Mouse (Mus musculus) B cell, adult 62 days (primary cell): ENCODE measurements around the gene Prkcb. TPM values are rescaled to one million over a fixed set of nuclear protein-coding genes. Genes with fewer than 3 reads are reported as not detected.

ENCODE experiments used
- total RNA-seq: library from RNA; stranded (reverse); gene quantifications from 4 replicates; pipeline ENCODE4 v1.2.4, GENCODE M21; 2023

Gene Prkcb
- 540 to 551 TPM (median 545 TPM) in 4 replicates for total RNA-seq

DNA sequence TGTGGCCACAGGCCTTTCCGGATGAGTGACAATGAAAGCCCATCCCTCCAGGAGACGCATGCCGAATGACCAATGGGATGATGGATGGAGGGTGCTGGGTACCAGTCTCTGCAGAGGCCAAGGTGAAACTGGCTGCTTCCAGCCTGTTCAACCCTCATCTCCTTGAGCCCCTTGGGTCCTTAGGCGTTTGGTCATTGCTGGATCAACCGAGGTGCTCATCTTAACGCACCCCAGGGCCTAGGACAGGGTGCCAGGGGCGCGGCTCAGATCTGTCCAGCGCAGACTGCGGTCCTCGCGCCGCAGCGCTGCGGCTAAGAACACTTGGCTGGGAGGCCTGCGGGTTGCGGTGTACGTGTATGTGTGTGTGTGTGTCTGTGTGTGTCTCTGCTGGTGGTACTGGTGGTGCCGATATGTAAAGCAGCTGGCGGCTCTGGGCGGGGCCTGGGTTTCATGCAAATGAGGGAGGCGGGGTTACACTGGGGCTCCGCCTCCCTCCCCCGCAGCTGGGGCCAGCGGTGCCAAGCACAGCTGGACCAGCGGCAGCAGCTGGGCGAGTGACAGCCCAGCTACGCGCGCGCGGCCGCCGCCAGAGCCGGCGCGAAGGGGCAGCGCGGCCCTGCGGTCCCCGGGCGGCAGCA, at the start of gene Prkcb:
Gene Prkcb, plus strand, starts transcription at position 147 of the 638 bp plus-strand sequence.

DNA sequence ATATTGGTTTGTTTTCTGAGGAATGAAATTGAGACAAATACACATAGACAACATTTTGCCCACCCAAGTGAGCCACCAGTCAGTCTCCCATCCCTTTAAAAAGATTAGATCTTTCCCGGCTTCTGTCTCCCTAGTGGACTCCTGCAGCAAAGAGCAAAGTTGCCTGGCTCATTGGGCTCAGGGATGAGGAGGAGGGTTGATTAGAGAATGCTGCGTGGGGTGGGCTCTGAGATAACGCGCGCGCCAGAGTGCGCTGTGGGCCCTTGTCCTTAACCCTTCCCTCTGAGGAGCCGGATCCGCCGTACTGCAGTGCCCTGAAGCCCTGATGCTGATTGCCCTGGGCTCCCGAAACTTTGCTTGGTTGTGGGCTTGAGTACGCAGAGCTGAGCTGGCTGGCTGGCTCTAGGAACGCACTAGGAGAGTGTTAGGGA, 381.9 kb downstream of the Prkcb start, which contains the start of gene Cacng3:
Gene Cacng3, plus strand, starts transcription at position 51 of the 431 bp plus-strand sequence.

Other genes with a start within 250 kb of the Prkcb start
- 37.1 to 45.9 TPM (median 38.5 TPM) in 4 replicates for gene Ubfd1, start 221.6 kb upstream of the Prkcb start, total RNA-seq
- gene Ears2, start 221.5 kb upstream of the Prkcb start, total RNA-seq: 13.2 to 14.2 TPM (median 13.7 TPM) in 4 replicates
- gene Ndufab1, start 186.9 kb upstream of the Prkcb start, total RNA-seq: 72.5 to 84.0 TPM (median 77.7 TPM) in 4 replicates
- gene Palb2, start 155.8 kb upstream of the Prkcb start, total RNA-seq: 6.1 to 7.0 TPM (median 6.2 TPM) in 4 replicates
- gene Dctn5, start 155.7 kb upstream of the Prkcb start, total RNA-seq: 57.5 to 72.1 TPM (median 64.8 TPM) in 4 replicates
- gene Plk1, start 129.3 kb upstream of the Prkcb start, total RNA-seq: 2.2 to 5.1 TPM (median 4.2 TPM) in 4 replicates
- gene Ern2, start 102.5 kb upstream of the Prkcb start, total RNA-seq: not detected in 4 replicates
- gene Chp2, start 69.3 kb upstream of the Prkcb start, total RNA-seq: 0.50 TPM in 1 of 4 replicates, not detected in the others